Mouse (Mus musculus): ENCODE data around the gene Sbds. TPM values are rescaled to one million over a fixed set of nuclear protein-coding genes. Genes with fewer than 3 reads are reported as not detected.

Gene Sbds
- 65.1 and 68.2 TPM in 2 replicates for polyA plus RNA-seq (2014; fragmentation: Nextera tagmentation; extraction: Ambion mirVana)

DNA sequence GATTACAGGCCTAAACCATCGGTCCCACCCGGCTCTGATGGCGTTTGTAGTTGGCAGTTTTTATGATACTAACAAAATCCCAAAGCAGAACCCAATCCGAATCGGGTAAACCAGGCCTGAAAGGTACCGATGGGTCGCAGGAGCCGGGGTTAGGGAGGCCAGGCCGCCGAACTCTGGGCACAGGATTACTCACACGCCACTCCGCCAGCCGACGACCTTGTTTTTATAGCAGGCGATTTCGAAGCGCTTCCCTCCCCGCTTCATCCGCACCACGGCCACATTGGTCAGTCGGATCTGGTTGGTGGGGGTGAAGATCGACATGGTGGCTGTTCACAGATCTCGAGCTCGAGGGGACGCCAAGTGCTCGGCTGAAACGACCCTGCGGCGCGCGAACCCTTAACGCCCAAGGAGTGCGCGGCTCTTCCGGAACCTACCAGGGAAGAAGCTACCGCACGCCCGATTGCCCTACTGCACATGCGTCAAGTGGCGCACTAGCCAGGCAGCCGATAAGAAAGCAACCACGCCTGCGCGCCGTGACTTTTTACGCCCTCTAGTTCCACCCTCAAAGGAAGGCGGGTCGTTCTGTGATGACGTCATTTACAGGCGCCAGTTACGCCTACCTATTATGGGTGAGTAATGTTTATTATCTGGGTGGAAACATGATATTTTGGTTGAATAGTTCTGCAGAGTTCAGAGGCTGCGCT lies at the start of gene Sbds, which contains the start of gene Tyw1:
TSS of gene Sbds (minus strand) at position 514 of the 704 bp plus-strand sequence.
TSS of gene Tyw1 (plus strand) at position 603 of the 704 bp plus-strand sequence.
- peak; percentile 99 for DNase-seq (ENCODE audit: low spot score)
- Histone ChIP-seq H3K4me1 (ENCODE audit: control insufficient read depth, insufficient read depth, low read length) (no peaks in the 10 kb centered on the region), H3K4me3 (ENCODE audit: low read depth, low read length) (peak within 1 kb of the TSS; percentile 66), H3K4me2 (ENCODE audit: low read depth, low read length) (peak within 1 kb of the TSS; percentile 58), H3K27me3 (ENCODE audit: control insufficient read depth, insufficient read depth, low read length) (no peaks in the 10 kb centered on the region), H3K27ac (replicated peaks; ENCODE audit: low read depth, low read length) (no peak within 1 kb of the TSS; the same call in 1 of the 2 replicates), H3K9ac (replicated peaks; ENCODE audit: low read length) (peak within 1 kb of the TSS; percentile 72), H3K36me3 (replicated peaks; ENCODE audit: control insufficient read depth, insufficient read depth, low read depth, low read length) (no peaks in the 10 kb centered on the region; the same call in 1 of the 2 replicates), H3K9me3 (replicated peaks; ENCODE audit: control insufficient read depth, low read length) (no peaks in the 10 kb centered on the region)
- peak; percentile 87 for ATAC-seq (replicated peaks; ENCODE audit: insufficient number of reproducible peaks, low FRiP score, low TSS enrichment, low read depth)
- 0% methylated on average over 52 of the region's 52 CpGs for WGBS

DNA sequence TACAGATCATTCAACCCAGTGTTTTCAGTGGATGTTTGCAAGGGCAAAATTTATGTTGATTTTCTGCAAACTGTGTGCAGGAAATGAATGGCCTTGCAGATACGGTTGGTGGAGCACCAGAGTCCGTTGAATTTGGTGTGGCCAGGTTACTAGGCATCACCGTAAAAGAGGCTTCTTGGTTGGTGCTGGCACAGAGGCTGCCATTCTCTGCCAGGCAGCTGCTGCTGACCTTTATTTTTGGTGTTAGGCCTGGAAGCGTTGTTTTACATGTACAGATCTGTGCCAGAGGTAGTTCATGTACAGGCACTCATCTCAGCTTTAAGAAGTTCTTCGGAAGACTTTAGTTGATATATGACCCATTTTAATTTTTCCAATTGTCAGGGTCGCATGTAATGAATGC lies 48.3 kb upstream of the Sbds start:
- Histone ChIP-seq H3K4me3 (ENCODE audit: low read depth, low read length) (no peak overlapping the region), H3K4me2 (ENCODE audit: low read depth, low read length) (no peak overlapping the region), H3K9me3 (replicated peaks; ENCODE audit: control insufficient read depth, low read length) (no peaks in the 10 kb centered on the region), H3K9ac (replicated peaks; ENCODE audit: low read length) (no peak overlapping the region), H3K4me1 (ENCODE audit: control insufficient read depth, insufficient read depth, low read length) (no peaks in the 10 kb centered on the region), H3K27ac (replicated peaks; ENCODE audit: low read depth, low read length) (no peak overlapping the region), H3K36me3 (replicated peaks; ENCODE audit: control insufficient read depth, insufficient read depth, low read depth, low read length) (no peaks in the 10 kb centered on the region; the same call in 1 of the 2 replicates), H3K27me3 (ENCODE audit: control insufficient read depth, insufficient read depth, low read length) (no peaks in the 10 kb centered on the region)
- DNase-seq (ENCODE audit: low spot score) (no peak), ATAC-seq (replicated peaks; ENCODE audit: insufficient number of reproducible peaks, low FRiP score, low TSS enrichment, low read depth) (no peak)
- WGBS, result 92% methylated on average over 6 of the region's 6 CpGs

DNA sequence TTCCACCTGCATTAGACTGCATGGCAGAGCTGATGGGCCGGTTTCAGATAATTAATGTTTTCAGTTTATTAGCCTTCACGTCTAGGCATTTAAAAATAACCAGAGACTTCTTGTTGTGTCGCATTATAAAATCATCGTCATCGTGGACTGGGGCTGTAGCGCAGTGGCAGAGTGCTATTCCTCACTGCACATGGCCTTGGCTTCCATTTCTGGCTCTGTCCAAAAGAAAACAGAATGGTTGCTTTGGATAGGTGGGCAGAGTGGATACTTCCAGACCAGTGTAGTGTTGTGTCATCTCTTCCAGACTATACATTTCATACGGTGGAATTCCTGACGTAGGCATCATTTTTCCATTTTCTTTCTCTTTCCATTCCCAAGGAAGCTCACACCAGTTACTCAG lies 44.2 kb upstream of the Sbds start:
- Histone ChIP-seq H3K36me3 (replicated peaks; ENCODE audit: control insufficient read depth, insufficient read depth, low read depth, low read length) (no peaks in the 10 kb centered on the region; the same call in none of the 2 replicates), H3K4me2 (ENCODE audit: low read depth, low read length) (no peak overlapping the region), H3K27ac (replicated peaks; ENCODE audit: low read depth, low read length) (no peak overlapping the region), H3K9ac (replicated peaks; ENCODE audit: low read length) (no peak overlapping the region), H3K4me3 (ENCODE audit: low read depth, low read length) (no peak overlapping the region), H3K9me3 (replicated peaks; ENCODE audit: control insufficient read depth, low read length) (no peaks in the 10 kb centered on the region), H3K4me1 (ENCODE audit: control insufficient read depth, insufficient read depth, low read length) (no peaks in the 10 kb centered on the region), H3K27me3 (ENCODE audit: control insufficient read depth, insufficient read depth, low read length) (no peaks in the 10 kb centered on the region)
- ATAC-seq (replicated peaks; ENCODE audit: insufficient number of reproducible peaks, low FRiP score, low TSS enrichment, low read depth), result no peak
- no peak for DNase-seq (ENCODE audit: low spot score)
- 97% methylated on average over 8 of the region's 8 CpGs for WGBS

DNA sequence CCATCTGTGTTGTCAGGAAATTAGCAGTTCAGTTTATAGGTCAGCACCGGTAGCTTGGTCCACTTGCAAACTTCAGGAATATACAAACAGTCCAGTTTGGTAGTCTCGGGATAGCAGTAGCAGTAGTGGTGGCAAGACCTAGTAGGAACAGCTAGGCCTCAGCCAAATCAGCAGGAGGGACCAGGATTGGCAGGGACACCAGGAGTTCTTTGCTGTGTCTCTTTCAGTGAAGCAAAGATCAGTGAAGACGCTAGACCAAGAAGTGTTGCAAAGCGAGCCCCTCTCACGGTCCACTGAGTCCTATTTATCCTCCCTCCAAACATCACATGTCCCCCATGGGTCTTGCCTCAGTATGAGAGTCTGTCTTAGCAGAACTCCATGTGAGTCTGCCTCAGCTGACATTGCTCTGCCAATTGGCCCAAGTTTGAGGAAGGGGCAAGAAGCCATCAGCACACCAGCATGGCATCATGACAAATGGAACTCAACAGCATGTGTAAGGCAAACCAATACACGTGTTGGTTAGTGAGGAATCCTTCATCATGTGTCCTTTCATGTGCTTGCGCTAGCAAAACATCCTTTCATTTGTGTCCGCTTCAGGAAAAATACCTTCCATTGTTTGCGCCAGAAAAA lies 43.6 kb upstream of the Sbds start:
- ATAC-seq (replicated peaks; ENCODE audit: insufficient number of reproducible peaks, low FRiP score, low TSS enrichment, low read depth) (no peak), DNase-seq (ENCODE audit: low spot score) (no peak)
- no peaks in the 10 kb centered on the region for H3K27me3 ChIP-seq (ENCODE audit: control insufficient read depth, insufficient read depth, low read length)
- H3K9me3 ChIP-seq (replicated peaks; ENCODE audit: control insufficient read depth, low read length), result no peaks in the 10 kb centered on the region
- H3K4me2 ChIP-seq (ENCODE audit: low read depth, low read length), result no peak overlapping the region
- H3K4me3 ChIP-seq (ENCODE audit: low read depth, low read length), result no peak overlapping the region
- 95% methylated on average over 9 of the region's 9 CpGs for WGBS
- H3K36me3 ChIP-seq (replicated peaks; ENCODE audit: control insufficient read depth, insufficient read depth, low read depth, low read length), result no peaks in the 10 kb centered on the region; the same call in none of the 2 replicates
- no peak overlapping the region for H3K9ac ChIP-seq (replicated peaks; ENCODE audit: low read length)
- H3K4me1 ChIP-seq (ENCODE audit: control insufficient read depth, insufficient read depth, low read length), result no peaks in the 10 kb centered on the region
- H3K27ac ChIP-seq (replicated peaks; ENCODE audit: low read depth, low read length), result no peak overlapping the region

DNA sequence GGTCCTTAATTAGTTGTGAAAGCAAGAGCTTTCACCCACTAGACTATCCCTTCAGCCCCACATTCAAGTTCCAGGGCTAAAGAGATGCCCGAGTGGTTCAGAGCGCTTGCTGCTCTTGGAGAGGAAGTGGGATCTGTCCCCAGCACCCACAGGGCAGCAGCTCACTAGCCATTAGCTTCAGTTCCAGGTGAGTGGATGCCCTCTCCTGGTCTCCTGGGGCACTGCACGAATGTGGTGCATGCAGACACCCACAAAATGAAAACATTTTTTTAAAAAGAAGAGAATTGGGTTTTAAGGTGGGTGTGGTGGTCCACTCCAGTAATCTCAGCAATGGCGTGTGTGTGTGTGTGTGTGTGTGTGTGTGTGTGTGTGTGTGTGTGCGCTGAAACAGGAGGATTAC lies 40.7 kb upstream of the Sbds start:
- WGBS, result 83% methylated on average over 5 of the region's 5 CpGs
- Histone ChIP-seq H3K9ac (replicated peaks; ENCODE audit: low read length) (no peak overlapping the region), H3K4me3 (ENCODE audit: low read depth, low read length) (no peak overlapping the region), H3K9me3 (replicated peaks; ENCODE audit: control insufficient read depth, low read length) (no peaks in the 10 kb centered on the region), H3K4me2 (ENCODE audit: low read depth, low read length) (no peak overlapping the region), H3K36me3 (replicated peaks; ENCODE audit: control insufficient read depth, insufficient read depth, low read depth, low read length) (no peaks in the 10 kb centered on the region; the same call in none of the 2 replicates), H3K27ac (replicated peaks; ENCODE audit: low read depth, low read length) (no peak overlapping the region), H3K27me3 (ENCODE audit: control insufficient read depth, insufficient read depth, low read length) (no peaks in the 10 kb centered on the region), H3K4me1 (ENCODE audit: control insufficient read depth, insufficient read depth, low read length) (no peaks in the 10 kb centered on the region)
- DNase-seq (ENCODE audit: low spot score) (no peak), ATAC-seq (replicated peaks; ENCODE audit: insufficient number of reproducible peaks, low FRiP score, low TSS enrichment, low read depth) (no peak)

DNA sequence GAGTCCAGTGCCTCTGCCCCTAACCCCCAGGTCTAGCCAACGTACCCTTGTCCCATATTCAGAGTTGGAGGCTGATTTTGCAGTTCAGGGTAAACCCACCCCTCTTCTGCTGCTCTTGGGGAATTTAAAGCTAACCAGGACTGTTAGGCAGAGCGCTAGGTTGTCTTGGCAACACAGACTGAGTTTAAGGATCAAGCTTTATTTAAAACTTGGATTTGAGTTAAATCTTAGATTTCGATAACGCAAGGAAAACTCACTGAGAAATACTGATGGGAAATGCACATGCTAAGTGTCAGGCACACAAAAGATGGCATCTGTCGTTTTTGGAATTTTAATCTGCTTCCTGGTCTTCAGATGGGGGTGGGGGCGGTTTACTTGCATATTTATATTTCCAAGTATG lies 39.3 kb upstream of the Sbds start:
- ATAC-seq (replicated peaks; ENCODE audit: insufficient number of reproducible peaks, low FRiP score, low TSS enrichment, low read depth) (no peak), DNase-seq (ENCODE audit: low spot score) (no peak)
- H3K27ac ChIP-seq (replicated peaks; ENCODE audit: low read depth, low read length), result no peak overlapping the region
- H3K9ac ChIP-seq (replicated peaks; ENCODE audit: low read length), result no peak overlapping the region
- no peak overlapping the region for H3K4me3 ChIP-seq (ENCODE audit: low read depth, low read length)
- no peak overlapping the region for H3K4me2 ChIP-seq (ENCODE audit: low read depth, low read length)
- no peaks in the 10 kb centered on the region for H3K4me1 ChIP-seq (ENCODE audit: control insufficient read depth, insufficient read depth, low read length)
- peaks cover 3% of the 10 kb centered on the region for H3K36me3 ChIP-seq (replicated peaks; ENCODE audit: control insufficient read depth, insufficient read depth, low read depth, low read length)
- no peaks in the 10 kb centered on the region for H3K9me3 ChIP-seq (replicated peaks; ENCODE audit: control insufficient read depth, low read length)
- WGBS, result 93% methylated on average over 6 of the region's 6 CpGs
- no peaks in the 10 kb centered on the region for H3K27me3 ChIP-seq (ENCODE audit: control insufficient read depth, insufficient read depth, low read length)

DNA sequence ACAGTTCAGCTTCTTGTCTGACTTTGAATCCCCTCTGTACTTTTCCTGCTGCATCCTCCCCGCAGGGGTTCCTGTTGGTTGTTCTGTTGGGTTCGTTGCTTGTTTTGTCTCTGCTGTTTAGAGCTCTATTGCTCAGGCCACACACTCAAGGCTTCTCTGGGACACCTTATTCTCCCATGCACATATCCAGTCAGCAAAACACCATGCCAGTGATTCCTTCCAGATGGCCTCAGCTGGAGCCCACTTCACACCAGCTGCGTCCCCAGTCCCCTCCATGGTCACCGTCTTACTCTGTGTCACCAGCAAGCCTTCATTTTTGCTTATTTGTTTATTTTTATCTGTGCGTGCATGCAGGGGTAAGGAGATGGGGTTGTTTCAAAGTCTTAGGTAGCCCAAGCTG lies 38.6 kb upstream of the Sbds start:
- H3K36me3 ChIP-seq (replicated peaks; ENCODE audit: control insufficient read depth, insufficient read depth, low read depth, low read length), result peaks cover 3% of the 10 kb centered on the region
- no peak overlapping the region for H3K4me2 ChIP-seq (ENCODE audit: low read depth, low read length)
- no peak for DNase-seq (ENCODE audit: low spot score)
- ATAC-seq (replicated peaks; ENCODE audit: insufficient number of reproducible peaks, low FRiP score, low TSS enrichment, low read depth), result no peak
- no peaks in the 10 kb centered on the region for H3K27me3 ChIP-seq (ENCODE audit: control insufficient read depth, insufficient read depth, low read length)
- no peak overlapping the region for H3K4me3 ChIP-seq (ENCODE audit: low read depth, low read length)
- WGBS, result 77% methylated on average over 5 of the region's 5 CpGs
- no peaks in the 10 kb centered on the region for H3K4me1 ChIP-seq (ENCODE audit: control insufficient read depth, insufficient read depth, low read length)
- H3K9me3 ChIP-seq (replicated peaks; ENCODE audit: control insufficient read depth, low read length), result no peaks in the 10 kb centered on the region
- H3K9ac ChIP-seq (replicated peaks; ENCODE audit: low read length), result no peak overlapping the region
- no peak overlapping the region for H3K27ac ChIP-seq (replicated peaks; ENCODE audit: low read depth, low read length)

DNA sequence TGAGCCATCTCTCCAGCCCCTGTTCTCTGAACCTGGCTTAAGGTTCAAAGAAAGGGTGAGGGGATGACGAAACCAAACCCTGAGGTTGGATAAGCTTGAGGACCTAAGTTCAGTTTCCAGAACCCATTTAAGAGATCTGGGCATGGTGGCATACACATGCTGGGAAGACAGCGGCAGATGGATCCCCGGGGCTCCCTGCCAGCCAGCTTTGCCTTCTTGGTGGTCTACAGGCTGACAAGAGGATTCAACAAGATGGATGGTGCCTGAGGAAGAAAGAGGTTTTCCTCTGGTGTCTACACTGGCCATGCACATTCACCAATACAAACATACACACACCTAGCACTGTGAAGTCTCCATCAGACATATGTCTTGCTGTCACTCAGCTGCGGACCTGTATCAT lies 37.6 kb upstream of the Sbds start:
- H3K9ac ChIP-seq (replicated peaks; ENCODE audit: low read length), result no peak overlapping the region
- ATAC-seq (replicated peaks; ENCODE audit: insufficient number of reproducible peaks, low FRiP score, low TSS enrichment, low read depth), result no peak
- H3K27me3 ChIP-seq (ENCODE audit: control insufficient read depth, insufficient read depth, low read length), result no peaks in the 10 kb centered on the region
- H3K9me3 ChIP-seq (replicated peaks; ENCODE audit: control insufficient read depth, low read length), result no peaks in the 10 kb centered on the region
- DNase-seq (ENCODE audit: low spot score), result no peak
- no peak overlapping the region for H3K4me3 ChIP-seq (ENCODE audit: low read depth, low read length)
- H3K36me3 ChIP-seq (replicated peaks; ENCODE audit: control insufficient read depth, insufficient read depth, low read depth, low read length), result peaks cover 3% of the 10 kb centered on the region
- no peaks in the 10 kb centered on the region for H3K4me1 ChIP-seq (ENCODE audit: control insufficient read depth, insufficient read depth, low read length)
- 87% methylated on average over 4 of the region's 4 CpGs for WGBS
- no peak overlapping the region for H3K4me2 ChIP-seq (ENCODE audit: low read depth, low read length)
- no peak overlapping the region for H3K27ac ChIP-seq (replicated peaks; ENCODE audit: low read depth, low read length)
